Comparison of ENCODE assay signal across 10 mouse cellular contexts in the genomic region with DNA sequence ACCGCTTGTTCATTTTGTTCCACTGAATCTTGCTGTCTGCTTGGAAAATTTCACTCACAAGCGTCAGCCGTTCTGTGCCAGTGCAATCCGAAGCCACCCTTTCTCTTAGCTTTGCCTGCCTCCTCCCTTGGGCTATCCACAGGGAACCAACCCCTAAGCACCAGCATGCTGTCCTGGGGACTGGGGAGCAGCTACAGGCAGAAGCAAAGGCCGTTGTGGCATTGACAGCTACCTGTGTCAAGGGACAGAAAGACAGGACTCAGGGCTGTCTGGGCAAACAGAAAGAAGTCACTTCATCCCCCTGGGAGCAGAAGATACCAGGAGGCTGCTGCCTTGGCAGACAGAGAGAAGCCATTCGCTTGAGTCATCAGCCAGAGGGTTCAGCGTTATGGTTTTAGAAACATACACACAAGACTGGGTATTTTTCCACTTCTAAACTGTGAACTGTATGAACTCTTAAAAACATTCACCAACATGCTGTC. TPM values are rescaled to one million over a fixed set of nuclear protein-coding genes. Genes with fewer than 3 reads are reported as not detected.
DNase-seq lines count a peak whose midpoint lies in the region; ATAC-seq lines count a peak whose summit lies in the region.
"Had no signal": no experiment of that assay in that cellular context is flagged by ENCODE, and none has a peak within 500 bp of the region (broad histone marks: within the 10 kb centered on the region; RNA-seq: fewer than 3 reads in every experiment).

No protein-coding gene starts in this region.

- peaks cover 13% of the 10 kb centered on the region; the same call in 1 of the 2 replicates for H3K4me1 ChIP-seq in heart, embryonic 15.5 days (replicated peaks)

- no peak overlapping the region for H3K9ac ChIP-seq in heart, embryonic 15.5 days

- H3K9me3 ChIP-seq in heart, embryonic 15.5 days (replicated peaks): no peaks in the 10 kb centered on the region

- ATAC-seq in heart, embryonic 15.5 days (replicated peaks; ENCODE audit: insufficient number of reproducible peaks, insufficient read depth, low FRiP score, low read depth): no peak
- peak; percentile 7; the same call in 1 of the 2 replicates for ATAC-seq in neutrophil, adult 5-6 weeks (ENCODE audit: extremely low read depth, insufficient number of reproducible peaks, low FRiP score, poor library complexity, severe bottlenecking)
- ATAC-seq: inflammation-experienced regulatory T-cells, adult 6 months had no signal

- 0 out of 2 replicates have a peak overlapping the region, but pooled peaks have one; percentile 33 for H3K27ac ChIP-seq in heart, embryonic 15.5 days

- H3K4me2 ChIP-seq in heart, embryonic 15.5 days: no peak overlapping the region

- H3K27me3 ChIP-seq in heart, embryonic 15.5 days: no peaks in the 10 kb centered on the region

- no peak for DNase-seq in heart, adult 8-10 months (ENCODE audit: low spot score)
- peak; percentile 65 for DNase-seq in MN1 (ENCODE audit: low spot score)
- DNase-seq in adrenal gland, postnatal 25 days: peak; percentile 49
- DNase-seq in gastrocnemius, postnatal 25 days: no peak
- DNase-seq in urinary bladder, postnatal 36 days (ENCODE audit: low spot score in 2 of 2): no peak
- DNase-seq: lung, adult 2 months had no signal

- 58% methylated on average over 7 of the region's 7 CpGs for WGBS in heart, embryonic 15.5 days

- H3K36me3 ChIP-seq in heart, embryonic 15.5 days: no peaks in the 10 kb centered on the region

- H3K4me3 ChIP-seq in heart, embryonic 15.5 days: no peak overlapping the region
- H3K4me3 ChIP-seq: erythroblast, embryonic 14.5 days had no signal

RNA-seq across cellular contexts. Expression of a gene that starts 18.7 kb away (rescaled TPM):
- polyA plus RNA-seq in heart, embryonic 15.5 days (2015; fragmentation: Nextera tagmentation; extraction: Ambion mirVana): 7.5 and 8.7 TPM in 2 replicates
- 10 to 100 TPM; 13.2 to 30.0 (median 26.7) TPM for total RNA-seq in heart, adult 8-10 months (2022)
- 38.3 and 44.1 TPM in 2 replicates for total RNA-seq in adrenal gland, postnatal 25 days (2021)
- total RNA-seq in neutrophil, adult 5-6 weeks (2017): 1.6 TPM in 2 replicates
- 1 to 10 TPM; 4.5 to 6.0 TPM for total RNA-seq in gastrocnemius, postnatal 25 days (2021)

Comparison
In these comparisons a context has a peak if more than half of its experiments do, and no peak if none do; other contexts are left out.
1. DNase-seq: peak in MN1 (single experiment) and adrenal gland, postnatal 25 days (single experiment); none in heart, adult 8-10 months (single experiment), gastrocnemius, postnatal 25 days (single experiment) and urinary bladder, postnatal 36 days (0 of 2).